ENCODE assay signal across 8 mouse cellular contexts in the genomic region with DNA sequence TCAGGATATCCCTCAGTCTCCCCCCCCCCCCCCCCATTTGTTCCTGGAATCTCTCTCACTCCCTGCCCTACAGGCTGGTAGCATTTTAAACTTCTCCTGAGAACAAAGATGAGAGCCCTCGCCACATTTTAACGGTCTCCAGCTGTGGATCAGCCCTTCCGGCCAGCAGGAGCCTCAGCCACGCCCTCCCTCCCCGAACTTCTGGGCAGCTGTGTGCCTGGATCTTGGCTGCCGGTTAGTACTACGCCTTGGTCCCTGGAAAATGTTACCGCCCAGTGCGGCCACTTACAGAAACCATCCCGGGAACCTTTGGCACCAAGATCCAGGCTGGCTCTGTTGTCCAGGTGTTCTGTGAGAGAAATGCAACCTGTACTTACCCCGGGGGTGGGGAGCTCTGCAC. TPM values are rescaled to one million over a fixed set of nuclear protein-coding genes. Genes with fewer than 3 reads are reported as not detected.
DNase-seq lines count a peak whose midpoint lies in the region; ATAC-seq lines count a peak whose summit lies in the region.

No protein-coding gene starts in this region.

- H3K36me3 ChIP-seq in intestine, embryonic 15.5 days: no peaks in the 10 kb centered on the region

- H3K27ac ChIP-seq in intestine, embryonic 15.5 days: no peak overlapping the region

- peak; percentile 66 for ATAC-seq in granulocyte monocyte progenitor cell, adult 5-6 weeks (replicated peaks; ENCODE audit: poor library complexity, severe bottlenecking)
- ATAC-seq in intestine, embryonic 15.5 days: peak; percentile 61; the same call in 1 of the 2 replicates

- 5% methylated on average over 11 of the region's 11 CpGs for WGBS in intestine, embryonic 15.5 days

- H3K27me3 ChIP-seq in intestine, embryonic 15.5 days (replicated peaks): no peaks in the 10 kb centered on the region

- intact Hi-C loops in left cerebral cortex, postnatal 4 days (cut with DNase I): no loop called here

- peak overlapping the region; percentile 54 for H3K4me2 ChIP-seq in intestine, embryonic 15.5 days (replicated peaks)

- H3K9me3 ChIP-seq in intestine, embryonic 15.5 days: no peaks in the 10 kb centered on the region

- H3K4me1 ChIP-seq in intestine, embryonic 15.5 days (replicated peaks): peaks cover 4% of the 10 kb centered on the region; the same call in 1 of the 2 replicates

- H3K9ac ChIP-seq in intestine, embryonic 15.5 days: no peak overlapping the region

- DNase-seq in urinary bladder, postnatal 14 days (ENCODE audit: low spot score): peak; percentile 56
- DNase-seq in urinary bladder, postnatal 10 days (ENCODE audit: low spot score): no peak
- DNase-seq in lung, postnatal 10 days: peak; percentile 88
- peak; percentile 57 for DNase-seq in thymus, postnatal 14 days
- DNase-seq in left cerebral cortex, adult 11 months (ENCODE audit: low spot score): no peak
- no peak for DNase-seq in left cerebral cortex, postnatal 4 days

- H3K4me3 ChIP-seq in intestine, embryonic 15.5 days (replicated peaks): no peak overlapping the region

RNA-seq across cellular contexts. Expression of a gene that starts 20.4 kb away (rescaled TPM):
- not detected in 2 replicates for total RNA-seq in granulocyte monocyte progenitor cell, adult 5-6 weeks (2014; fragmentation: Nextera tagmentation)
- 0.17 TPM in 1 of 2 replicates, not detected in the other for total RNA-seq in granulocyte monocyte progenitor cell, adult 5-6 weeks (2017)
- polyA plus RNA-seq in intestine, embryonic 15.5 days (2015; fragmentation: Nextera tagmentation; extraction: Ambion mirVana): 4.4 and 4.5 TPM in 2 replicates
- 10 to 100 TPM; 60.5 to 62.5 TPM for total RNA-seq in left cerebral cortex, postnatal 4 days (2021)

Comparison
In these comparisons a context has a peak if more than half of its experiments do, and no peak if none do; other contexts are left out.
1. DNase-seq: peak in urinary bladder, postnatal 14 days (single experiment), lung, postnatal 10 days (single experiment) and thymus, postnatal 14 days (single experiment); none in urinary bladder, postnatal 10 days (single experiment), left cerebral cortex, adult 11 months (single experiment) and left cerebral cortex, postnatal 4 days (single experiment).
2. RNA of a gene that starts 20.4 kb away (total RNA-seq): 60.5 to 62.5 TPM in left cerebral cortex, postnatal 4 days; 0.17 TPM in granulocyte monocyte progenitor cell, adult 5-6 weeks; every median in the first group is over 10 times any median in the second.